Mouse (Mus musculus) heart, adult 2 months (tissue): ENCODE measurements around the gene Kcp. TPM values are rescaled to one million over a fixed set of nuclear protein-coding genes. Genes with fewer than 3 reads are reported as not detected.

Experiments
- DNase-seq, 2 experiments: peaks; one replicate each; pipeline ENCODE4 v3.0.0; 2021
- H3K27ac ChIP-seq: fragments of 200-600 bp; 2 replicates; pipeline ENCODE4 v1.8.1; 2022
- H3K27me3 ChIP-seq: fragments of 200-500 bp; 2 replicates; pipeline ENCODE4 v1.6.1; 2012; ENCODE audit warnings: mild to moderate bottlenecking, low read length, inconsistent platforms, mixed read lengths; ENCODE audit not compliant: control insufficient read depth, insufficient read depth
- H3K36me3 ChIP-seq: fragments of 200-500 bp; 2 replicates; pipeline ENCODE4 v1.6.1; 2012; ENCODE audit warnings: low read length, inconsistent platforms; ENCODE audit not compliant: control insufficient read depth, insufficient read depth
- H3K4me1 ChIP-seq: fragments of 200-500 bp; 2 replicates; pipeline ENCODE4 v1.6.1; 2011; ENCODE audit warnings: low read length; ENCODE audit not compliant: control insufficient read depth, insufficient read depth
- H3K4me3 ChIP-seq: fragments of 200-600 bp; 2 replicates; pipeline ENCODE4 v1.8.1; 2022
- H3K79me2 ChIP-seq: fragments of 200-500 bp; replicated peaks from 2 replicates; pipeline ENCODE4 v1.6.1; 2012; ENCODE audit warnings: mild to moderate bottlenecking, inconsistent platforms, low read length, moderate library complexity, mixed read lengths; ENCODE audit not compliant: control insufficient read depth, insufficient read depth
- H3K9ac ChIP-seq: fragments of 200-500 bp; 2 replicates; pipeline ENCODE4 v1.6.1; 2012; ENCODE audit warnings: low read depth, mild to moderate bottlenecking, control low read depth, inconsistent platforms, low read length, mixed read lengths
- CTCF ChIP-seq: fragments of 200-600 bp; IDR thresholded peaks from 2 replicates; pipeline ENCODE4 v1.8.1; 2022; ENCODE audit warnings: antibody characterized with exemption, mild to moderate bottlenecking, moderate library complexity
- EP300 ChIP-seq: fragments of 200-500 bp; IDR thresholded peaks from 2 replicates; pipeline ENCODE4 v1.6.1; 2011; ENCODE audit warnings: low read depth, low read length, control low read depth; ENCODE audit not compliant: insufficient read depth
- POLR2A ChIP-seq: fragments of 200-500 bp; IDR thresholded peaks from 2 replicates; pipeline ENCODE4 v1.6.1; 2011; ENCODE audit warnings: mild to moderate bottlenecking, low read depth, low read length, control low read depth; ENCODE audit not compliant: insufficient read depth
- WGBS: fragments of 180-500 bp; shearing (Covaris S2); methylation state at CpG from one replicate; pipeline ENCODE4 v1.1.7; 2018; 5-methylcytosine and 5-hydroxymethylcytosine counted together
- intact Hi-C: fragments of 180-260 bp; cut with DNase I; formaldehyde crosslinking; loops from one replicate; pipeline ENCODE4 v1.15.1; 2025
- polyA plus RNA-seq: library from polyadenylated mRNA; depleted of rRNA; stranded (reverse); fragments of >200 nt; gene quantifications from 2 replicates; pipeline ENCODE4 v1.2.3, GENCODE M21; 2012
- total RNA-seq, 2 experiments: library from RNA; stranded (reverse); gene quantifications; 2 replicates each; pipeline ENCODE4 v1.2.3; 2021

Kcp gene
- total and polyA plus RNA-seq, 3 experiments, result 2.3 to 8.5 (median 3.0) TPM

- Histone ChIP-seq H3K9ac (0 out of 2 replicates have a peak overlapping the region, but pooled peaks have one; percentile 15), H3K36me3 (no peaks in the 10 kb centered on the region), H3K4me3 (peak overlapping the region; percentile 50), H3K27me3 (no peaks in the 10 kb centered on the region), H3K79me2 (no peaks in the 10 kb centered on the region), H3K27ac (no peak overlapping the region), H3K4me1 (0 out of 2 replicates have a peak, but pooled peaks cover 1% of the 10 kb centered on the region)
- intact Hi-C loops, result loop anchor here (5.0 kb wide), 1 partner anchor 93 kb away; no protein-coding TSS in a partner anchor
- TF ChIP-seq CTCF (peak; percentile 91), EP300 (0 out of 2 replicates have a peak, but pooled peaks have one; percentile 34), POLR2A (no peak)
- WGBS, result 16% methylated on average over 26 of the region's 26 CpGs
- DNase-seq, result peak; percentile 33 to 77
Observed at GRCm38 (mm10) chr6:29484716-29485559, 22.8 kb downstream of the Kcp start.

GRCm38 (mm10) chr6:29482691-29483090, 25.1 kb downstream of the Kcp start:
- 94% methylated on average over 13 of the region's 13 CpGs for WGBS
- no peak overlapping the region for H3K27ac ChIP-seq
- intact Hi-C loops, result no loop called here

GRCm38 (mm10) chr6:29474736-29475135, 33.0 kb downstream of the Kcp start:
- TF ChIP-seq CTCF, result no peak
- TF ChIP-seq EP300, result no peak
- TF ChIP-seq POLR2A, result no peak
- intact Hi-C loops, result loop anchor here (5.0 kb wide), 2 partner anchors 127 to 133 kb away; partner anchors contain the start of genes Calu and Tnpo3
- Histone ChIP-seq H3K4me3 (no peak overlapping the region), H3K27ac (no peak overlapping the region), H3K36me3 (no peaks in the 10 kb centered on the region), H3K27me3 (no peaks in the 10 kb centered on the region), H3K79me2 (no peaks in the 10 kb centered on the region), H3K4me1 (no peaks in the 10 kb centered on the region), H3K9ac (no peak overlapping the region)
- DNase-seq, result no peak
- WGBS, result 65% methylated on average over 2 of the region's 2 CpGs

More at GRCm38 (mm10) chr6:29482691-29483090, 25.1 kb downstream of the Kcp start:
- TF ChIP-seq POLR2A (no peak), EP300 (no peak), CTCF (no peak)
- Histone ChIP-seq H3K9ac (no peak overlapping the region), H3K27me3 (no peaks in the 10 kb centered on the region), H3K4me1 (0 out of 2 replicates have a peak, but pooled peaks cover 1% of the 10 kb centered on the region), H3K36me3 (no peaks in the 10 kb centered on the region), H3K79me2 (no peaks in the 10 kb centered on the region), H3K4me3 (no peak overlapping the region)
- DNase-seq, result no peak

- Histone ChIP-seq H3K9ac (0 out of 2 replicates have a peak overlapping the region, but pooled peaks have one; percentile 6), H3K79me2 (no peaks in the 10 kb centered on the region), H3K36me3 (no peaks in the 10 kb centered on the region), H3K4me3 (peak overlapping the region; percentile 44), H3K27me3 (no peaks in the 10 kb centered on the region), H3K4me1 (no peaks in the 10 kb centered on the region), H3K27ac (no peak overlapping the region)
- 8% methylated on average over 33 of the region's 33 CpGs for WGBS
- DNase-seq, result peak; percentile 79 to 81
- intact Hi-C loops, result loop anchor here (5.0 kb wide), 2 partner anchors 127 to 133 kb away; partner anchors contain the start of genes Calu and Tnpo3
- TF ChIP-seq EP300 (no peak), CTCF (no peak), POLR2A (no peak)
Observed at GRCm38 (mm10) chr6:29473941-29474691, 33.6 kb downstream of the Kcp start.

GRCm38 (mm10) chr6:29471137-29471536, 36.6 kb downstream of the Kcp start, which contains the start of gene Atp6v1fnb:
Gene Atp6v1fnb (plus strand): TSS chr6:29471437.
- no peaks in the 10 kb centered on the region for H3K27me3 ChIP-seq
- no peak for DNase-seq
- no peak within 1 kb of the TSS for H3K27ac ChIP-seq
- TF ChIP-seq CTCF (no peak), EP300 (no peak), POLR2A (no peak)
- no peak within 1 kb of the TSS for H3K4me3 ChIP-seq
- H3K4me1 ChIP-seq, result no peaks in the 10 kb centered on the region; the same call in 1 of the 2 replicates
- intact Hi-C loops, result loop anchor here (5.0 kb wide), 2 partner anchors 124 to 136 kb away; partner anchors contain the start of genes Calu and Tnpo3
- no peaks in the 10 kb centered on the region for H3K79me2 ChIP-seq
- H3K9ac ChIP-seq, result no peak within 1 kb of the TSS
- 94% methylated on average over 4 of the region's 4 CpGs for WGBS
- no peaks in the 10 kb centered on the region for H3K36me3 ChIP-seq
